Mouse (Mus musculus) liver, embryonic 11.5 days (tissue): ENCODE data around the gene Adh5. TPM values are rescaled to one million over a fixed set of nuclear protein-coding genes. Genes with fewer than 3 reads are reported as not detected.
"Not testable (repeated sequence)": the region's sequence is repeated elsewhere in the genome, so short reads cannot be mapped to it uniquely, and the experiment has no call there.

Source experiments
- ATAC-seq: fragments of 200-750 bp; cut with Nextera tagmentation; replicated peaks from 2 replicates; pipeline ENCODE4 v1.8.0; 2017; ENCODE audit warnings: moderate number of reproducible peaks, mild to moderate bottlenecking, moderate TSS enrichment, moderate library complexity; ENCODE audit not compliant: low FRiP score
- DNase-seq: peaks from one replicate; pipeline ENCODE4 v3.0.0-alpha.2; 2017; ENCODE audit warnings: low spot score
- H3K27ac ChIP-seq: fragments of 300-500 bp; sonication (generic); 2 replicates; pipeline ENCODE4 v1.5.1; 2014; ENCODE audit warnings: mild to moderate bottlenecking, low read depth, low read length, control low read depth
- H3K27me3 ChIP-seq: fragments of 300-500 bp; sonication (generic); replicated peaks from 2 replicates; pipeline ENCODE4 v1.6.1; 2014; ENCODE audit warnings: low read length, mixed read lengths; ENCODE audit not compliant: control insufficient read depth, insufficient read depth
- H3K36me3 ChIP-seq: fragments of 300-500 bp; sonication (generic); 2 replicates; pipeline ENCODE4 v1.6.1; 2014; ENCODE audit warnings: mild to moderate bottlenecking, low read length, moderate library complexity, mixed read lengths; ENCODE audit not compliant: control insufficient read depth, insufficient read depth
- H3K4me1 ChIP-seq: fragments of 300-500 bp; sonication (generic); replicated peaks from 2 replicates; pipeline ENCODE4 v1.6.1; 2014; ENCODE audit warnings: low read length, mixed read lengths; ENCODE audit not compliant: control insufficient read depth, insufficient read depth
- H3K4me2 ChIP-seq: fragments of 300-500 bp; sonication (generic); 2 replicates; pipeline ENCODE4 v1.6.1; 2014; ENCODE audit warnings: mild to moderate bottlenecking, control low read depth, moderate library complexity
- H3K4me3 ChIP-seq: fragments of 300-500 bp; sonication (generic); 2 replicates; pipeline ENCODE4 v1.5.1; 2014; ENCODE audit warnings: low read depth, low read length, control low read depth
- H3K9ac ChIP-seq: fragments of 300-500 bp; sonication (generic); 2 replicates; pipeline ENCODE4 v1.6.1; 2014; ENCODE audit warnings: low read depth, low read length, control low read depth
- H3K9me3 ChIP-seq: fragments of 300-500 bp; sonication (generic); 2 replicates; pipeline ENCODE4 v1.6.1; 2016; ENCODE audit warnings: low read length, inconsistent platforms, mixed read lengths; ENCODE audit not compliant: control insufficient read depth
- WGBS: fragments of 180-500 bp; shearing (Covaris S2); extraction: QIAGEN DNeasy Blood & Tissue Kit; methylation state at CpG from one replicate; pipeline ENCODE4 v1.1.7; 2014; 5-methylcytosine and 5-hydroxymethylcytosine counted together
- polyA plus RNA-seq: library from polyadenylated mRNA; unstranded; fragments of >200 nt; fragmentation: Nextera tagmentation; extraction: Ambion mirVana; gene quantifications from 2 replicates; pipeline ENCODE4 v1.2.1, GENCODE M21; 2014

Gene Adh5
- polyA plus RNA-seq, 1 experiment from 2014 or later: 184 TPM

DNA sequence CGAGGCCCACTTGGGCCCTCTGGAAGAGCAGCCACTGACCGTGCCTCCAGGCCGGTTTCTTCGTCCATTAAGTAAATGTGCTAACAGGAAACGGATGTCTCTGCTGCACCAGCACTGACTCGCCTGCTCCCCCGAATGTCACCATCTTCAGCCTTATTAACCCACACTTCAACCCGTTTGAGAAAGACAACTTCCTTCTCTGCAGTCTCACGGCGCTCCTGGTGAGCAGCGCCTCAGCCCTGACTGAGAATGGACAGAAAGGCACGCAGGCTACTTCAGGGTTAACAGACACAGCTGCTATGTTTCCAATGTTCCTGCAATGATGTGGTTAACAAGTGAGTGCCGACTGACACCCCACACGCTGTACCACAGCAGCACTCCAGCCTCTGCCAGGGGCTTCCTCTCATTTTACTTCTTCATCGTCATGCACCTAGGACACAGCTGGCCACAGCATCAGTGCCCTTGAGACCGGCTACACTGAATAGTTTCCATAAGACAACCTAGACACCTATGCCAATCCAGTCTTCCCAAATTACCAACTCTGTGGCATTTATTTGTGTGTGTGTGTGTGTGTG, 21.8 kb downstream of the Adh5 start:
- DNase-seq (no peak), ATAC-seq (no peak)
- WGBS: 79% methylated on average over 16 of the region's 16 CpGs
- Histone ChIP-seq H3K4me2 (no peak overlapping the region), H3K4me3 (no peak overlapping the region), H3K9ac (no peak overlapping the region), H3K36me3 (peaks cover 45% of the 10 kb centered on the region), H3K27me3 (no peaks in the 10 kb centered on the region), H3K9me3 (no peaks in the 10 kb centered on the region), H3K4me1 (no peaks in the 10 kb centered on the region), H3K27ac (no peak overlapping the region)

DNA sequence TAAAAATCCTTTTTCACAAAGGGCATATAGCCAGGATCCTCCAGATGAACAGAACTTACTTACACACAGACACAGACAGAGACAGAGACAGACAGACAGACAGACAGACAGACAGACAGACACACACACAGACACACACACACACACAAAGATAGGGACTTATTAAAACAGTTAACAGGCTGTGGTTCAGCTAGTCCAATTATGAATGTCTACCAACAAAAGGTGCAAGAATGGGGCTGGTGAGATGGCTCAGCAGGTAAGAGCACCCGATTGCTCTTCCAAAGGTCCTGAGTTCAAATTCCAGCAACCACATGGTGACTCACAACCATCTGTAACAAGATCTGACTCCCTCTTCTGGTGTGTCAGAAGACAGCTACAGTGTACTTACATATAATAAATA, 23.8 kb downstream of the Adh5 start:
- not testable (repeated sequence) for H3K27ac ChIP-seq, ATAC-seq, H3K9me3 ChIP-seq, H3K4me3 ChIP-seq, H3K27me3 ChIP-seq, DNase-seq, H3K4me2 ChIP-seq, H3K4me1 ChIP-seq, H3K9ac ChIP-seq
- WGBS: 97% methylated on average over 1 of the region's 1 CpGs
- H3K36me3 ChIP-seq: peaks cover 44% of the 10 kb centered on the region

DNA sequence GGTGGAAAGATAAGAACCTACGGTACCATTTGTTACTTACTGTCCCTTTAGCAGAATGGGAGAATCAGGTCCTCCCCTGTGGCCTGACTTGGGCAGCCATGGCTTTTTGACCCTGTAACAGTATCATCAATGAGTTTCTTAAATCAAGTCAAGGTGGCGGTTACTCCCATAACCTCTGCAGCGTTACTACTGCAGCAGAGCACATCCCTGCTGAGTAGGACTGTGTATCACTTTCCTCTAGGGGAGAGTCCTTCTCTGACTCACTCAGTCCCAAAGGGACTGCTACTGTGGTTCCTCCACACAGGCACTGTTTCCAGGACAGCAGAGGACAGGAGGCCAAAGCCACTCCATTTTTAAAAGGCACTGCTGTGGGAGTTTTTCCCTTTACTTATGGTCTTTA, 28.2 kb downstream of the Adh5 start:
- no peaks in the 10 kb centered on the region for H3K27me3 ChIP-seq
- no peak overlapping the region for H3K9ac ChIP-seq
- no peak overlapping the region for H3K27ac ChIP-seq
- no peaks in the 10 kb centered on the region for H3K9me3 ChIP-seq
- no peak overlapping the region for H3K4me3 ChIP-seq
- DNase-seq (no peak), ATAC-seq (no peak)
- H3K4me2 ChIP-seq: no peak overlapping the region
- WGBS: 85% methylated on average over 3 of the region's 3 CpGs
- peaks cover 31% of the 10 kb centered on the region for H3K36me3 ChIP-seq
- no peaks in the 10 kb centered on the region for H3K4me1 ChIP-seq

GRCm38 (mm10) chr3:138479489-138479888, 36.6 kb downstream of the Adh5 start:
- Histone ChIP-seq H3K9me3 (0 out of 2 replicates have a peak, but pooled peaks cover under 1% of the 10 kb centered on the region), H3K4me3 (no peak overlapping the region), H3K27ac (no peak overlapping the region), H3K9ac (no peak overlapping the region), H3K4me1 (peaks cover 12% of the 10 kb centered on the region), H3K36me3 (peaks cover 17% of the 10 kb centered on the region), H3K4me2 (no peak overlapping the region), H3K27me3 (no peaks in the 10 kb centered on the region)
- DNase-seq (no peak), ATAC-seq (peak; percentile 68)
- WGBS: 81% methylated on average over 8 of the region's 8 CpGs

DNA sequence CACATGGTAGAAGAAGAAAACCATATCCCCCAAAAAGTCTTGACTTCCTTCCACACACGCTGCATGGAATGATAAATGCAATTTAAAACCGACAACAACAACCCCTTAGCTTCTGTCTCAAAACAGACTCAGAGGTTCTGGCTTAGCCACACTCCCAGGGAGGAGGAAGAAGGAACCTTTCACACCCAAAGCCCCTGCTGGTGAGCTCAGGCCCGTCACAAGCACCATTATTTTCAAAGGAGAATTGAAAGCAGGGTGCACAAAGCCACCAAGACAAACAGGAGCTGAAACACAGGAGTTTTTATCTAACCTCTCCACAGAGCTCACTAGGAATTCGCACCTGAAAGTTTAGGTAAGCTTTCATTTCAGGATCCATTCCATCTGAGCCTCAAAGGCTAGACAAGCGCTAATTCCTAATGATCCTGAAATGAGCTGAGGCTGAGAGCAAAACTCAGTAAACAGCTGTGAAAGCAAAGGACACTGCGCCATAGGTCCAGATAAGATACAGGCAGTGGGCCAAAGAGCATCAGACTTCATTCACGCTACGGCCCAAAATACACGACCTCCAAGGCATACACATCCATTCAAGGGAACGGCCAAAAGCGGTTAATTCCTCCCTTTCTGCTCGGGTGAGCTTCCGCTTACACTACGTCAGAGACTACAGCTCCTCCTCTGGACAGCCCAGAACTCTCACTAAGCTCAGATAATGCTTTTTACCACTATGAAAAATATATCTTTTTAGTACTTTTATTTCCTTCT, 38.8 kb downstream of the Adh5 start:
- ATAC-seq (no peak), DNase-seq (no peak)
- H3K27ac ChIP-seq: 0 out of 2 replicates have a peak overlapping the region, but pooled peaks have one; percentile 26
- 74% methylated on average over 14 of the region's 14 CpGs for WGBS
- no peak overlapping the region for H3K4me2 ChIP-seq
- H3K4me1 ChIP-seq: peaks cover 12% of the 10 kb centered on the region
- peaks cover 29% of the 10 kb centered on the region for H3K36me3 ChIP-seq
- 0 out of 2 replicates have a peak, but pooled peaks cover 3% of the 10 kb centered on the region for H3K9me3 ChIP-seq
- H3K9ac ChIP-seq: no peak overlapping the region
- no peak overlapping the region for H3K4me3 ChIP-seq
- no peaks in the 10 kb centered on the region for H3K27me3 ChIP-seq

DNA sequence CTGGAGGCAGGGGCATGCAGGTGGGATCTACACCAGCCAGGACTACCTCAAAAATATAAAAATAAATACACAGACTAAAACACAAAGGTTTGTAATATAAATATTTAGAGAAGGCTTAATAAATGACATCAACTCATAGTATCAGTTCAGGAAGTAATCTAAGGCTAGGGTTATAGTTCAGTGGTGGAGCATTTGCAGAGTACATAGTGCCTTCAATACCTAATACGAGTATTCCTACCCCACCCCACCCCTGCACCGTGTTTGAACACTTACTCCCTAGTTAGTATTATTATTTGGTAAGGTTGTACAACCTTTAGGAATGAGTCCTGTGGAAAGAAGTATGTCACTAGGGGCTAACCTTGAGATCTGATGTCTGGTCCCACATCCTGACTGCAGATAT, 40.3 kb downstream of the Adh5 start:
- Histone ChIP-seq H3K9ac (no peak overlapping the region), H3K9me3 (0 out of 2 replicates have a peak, but pooled peaks cover 3% of the 10 kb centered on the region), H3K4me3 (no peak overlapping the region), H3K27me3 (no peaks in the 10 kb centered on the region), H3K27ac (no peak overlapping the region), H3K36me3 (peaks cover 30% of the 10 kb centered on the region), H3K4me2 (no peak overlapping the region), H3K4me1 (peaks cover 19% of the 10 kb centered on the region)
- DNase-seq (no peak), ATAC-seq (no peak)
- 84% methylated on average over 2 of the region's 2 CpGs for WGBS

DNA sequence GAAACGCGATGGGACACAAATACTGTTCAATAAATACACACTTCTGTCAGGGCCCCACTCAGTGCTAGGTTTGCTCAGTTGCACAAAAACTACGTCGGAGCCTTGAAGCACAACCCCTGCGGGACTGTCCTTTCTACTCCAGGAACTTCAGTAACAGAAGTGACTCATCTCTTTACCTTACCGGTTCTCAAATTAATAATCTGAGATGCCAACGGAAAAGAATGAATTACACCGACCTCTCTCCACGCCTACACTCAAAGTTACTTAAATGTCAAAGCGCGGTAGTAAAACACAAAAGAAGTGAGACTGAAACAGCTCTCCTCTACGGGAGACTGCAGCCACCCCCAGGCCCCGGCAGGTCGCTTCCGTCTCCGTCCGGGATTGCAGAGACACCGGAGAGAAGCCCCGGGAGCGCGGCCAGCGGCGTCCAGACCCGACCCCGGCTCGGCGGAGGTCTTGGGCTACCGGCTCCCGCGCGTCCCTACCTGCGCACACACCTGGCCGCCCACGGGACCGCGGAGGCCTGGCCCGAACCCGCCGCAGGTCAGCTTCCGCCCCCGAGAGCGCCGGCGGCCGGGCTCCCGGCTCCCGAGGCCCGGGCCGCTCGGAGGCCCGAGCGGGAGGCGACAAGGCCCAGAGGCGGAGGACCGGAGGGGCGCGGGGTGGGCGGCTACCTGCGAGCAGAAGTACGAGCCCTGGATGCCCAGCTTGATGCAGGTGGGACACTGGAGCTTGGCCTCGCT, 45.9 kb downstream of the Adh5 start:
- Histone ChIP-seq H3K4me3 (peak overlapping the region; percentile 94), H3K27ac (peak overlapping the region; percentile 77), H3K36me3 (peaks cover 16% of the 10 kb centered on the region), H3K4me2 (peak overlapping the region; percentile 88), H3K27me3 (no peaks in the 10 kb centered on the region), H3K4me1 (peaks cover 7% of the 10 kb centered on the region), H3K9ac (peak overlapping the region; percentile 85), H3K9me3 (0 out of 2 replicates have a peak, but pooled peaks cover 3% of the 10 kb centered on the region)
- WGBS: under 1% methylated on average over 59 of the region's 61 CpGs
- DNase-seq (peak; percentile 38), ATAC-seq (peak; percentile 60)

DNA sequence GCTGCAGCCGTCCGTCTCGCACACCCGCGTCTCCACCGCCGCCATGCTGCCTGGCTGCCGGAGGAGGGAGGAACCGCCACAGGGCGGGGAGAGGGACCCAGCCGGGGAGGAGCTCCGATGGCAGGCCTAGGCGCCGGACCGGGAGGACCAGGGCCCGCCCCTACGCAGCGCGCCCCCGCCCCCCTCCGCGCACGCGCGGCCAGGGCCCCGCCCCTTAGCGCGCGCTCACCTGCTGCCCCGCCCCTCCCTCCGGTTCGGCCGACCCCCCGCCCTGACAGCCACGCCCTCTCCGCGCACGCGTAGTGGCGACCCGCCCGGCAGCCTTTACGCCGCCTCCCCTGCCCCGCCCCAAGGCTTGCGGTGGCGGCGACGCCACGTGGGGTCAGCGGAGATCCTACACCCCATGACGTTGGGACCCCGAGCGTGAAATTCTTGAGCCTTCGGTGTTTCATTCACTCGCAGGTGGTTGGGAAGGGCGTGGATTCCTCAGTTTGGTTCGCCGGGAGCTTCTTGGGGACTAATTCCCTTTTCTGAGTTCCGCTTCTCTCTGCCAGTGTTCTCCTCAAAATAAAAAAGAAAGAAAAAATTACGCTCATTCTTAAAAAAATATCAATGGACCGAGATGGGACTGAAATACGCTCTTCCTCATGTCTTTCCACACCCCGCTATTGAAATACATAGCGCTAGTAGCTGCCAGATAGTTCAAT, 46.6 kb downstream of the Adh5 start, which contains the start of gene Metap1:
Gene Metap1, minus strand, starts transcription at position 189 of the 707 bp plus-strand sequence.
- peak within 1 kb of the TSS; percentile 77 for H3K27ac ChIP-seq
- DNase-seq: peak; percentile 98

More for the DNA sequence above, 46.6 kb downstream of the Adh5 start, which contains the start of gene Metap1:
- Histone ChIP-seq H3K27me3 (no peaks in the 10 kb centered on the region), H3K4me3 (peak within 1 kb of the TSS; percentile 94), H3K9me3 (0 out of 2 replicates have a peak, but pooled peaks cover 2% of the 10 kb centered on the region), H3K9ac (peak within 1 kb of the TSS; percentile 85), H3K36me3 (peaks cover 13% of the 10 kb centered on the region), H3K4me2 (peak within 1 kb of the TSS; percentile 88), H3K4me1 (peaks cover 7% of the 10 kb centered on the region)
- under 1% methylated on average over 44 of the region's 65 CpGs for WGBS
- peak; percentile 97 for ATAC-seq
